Mouse (Mus musculus) forebrain, embryonic 10.5 days (tissue): Measurements from ENCODE around the gene Olfm1. TPM values are rescaled to one million over a fixed set of nuclear protein-coding genes. Genes with fewer than 3 reads are reported as not detected.

Experiments used
- DNase-seq: peaks from one replicate; pipeline ENCODE4 v3.0.0-alpha.2; 2017; ENCODE audit warnings: low spot score; ENCODE audit errors: extremely low spot score
- H3K27ac ChIP-seq: fragments of 300-500 bp; sonication (generic); 2 replicates; pipeline ENCODE4 v1.5.1; 2016; ENCODE audit warnings: mild to moderate bottlenecking
- H3K27me3 ChIP-seq: fragments of 300-500 bp; sonication (generic); 2 replicates; pipeline ENCODE4 v1.6.1; 2016; ENCODE audit warnings: mild to moderate bottlenecking; ENCODE audit not compliant: poor library complexity, severe bottlenecking
- H3K36me3 ChIP-seq: fragments of 300-500 bp; sonication (generic); replicated peaks from 2 replicates; pipeline ENCODE4 v1.6.1; 2016; ENCODE audit warnings: mild to moderate bottlenecking, moderate library complexity
- H3K4me1 ChIP-seq: fragments of 300-500 bp; sonication (generic); 2 replicates; pipeline ENCODE4 v1.6.1; 2016
- H3K4me3 ChIP-seq: fragments of 300-500 bp; sonication (generic); 2 replicates; pipeline ENCODE4 v1.5.1; 2016; ENCODE audit warnings: mild to moderate bottlenecking, moderate library complexity
- H3K9me3 ChIP-seq: fragments of 300-500 bp; sonication (generic); 2 replicates; pipeline ENCODE4 v1.6.1; 2016; ENCODE audit warnings: mild to moderate bottlenecking, moderate library complexity
- WGBS: fragments of 180-500 bp; shearing (Covaris S2); methylation state at CpG from one replicate; pipeline ENCODE4 v1.1.7; 2016; 5-methylcytosine and 5-hydroxymethylcytosine counted together
- polyA plus RNA-seq: library from polyadenylated mRNA; unstranded; fragments of >200 nt; fragmentation: Nextera tagmentation; extraction: Ambion mirVana; gene quantifications from 2 replicates; pipeline ENCODE4 v1.2.1, GENCODE M21; 2016

Gene Olfm1
- polyA plus RNA-seq, 1 experiment from 2014 or later = 15.5 TPM

DNA sequence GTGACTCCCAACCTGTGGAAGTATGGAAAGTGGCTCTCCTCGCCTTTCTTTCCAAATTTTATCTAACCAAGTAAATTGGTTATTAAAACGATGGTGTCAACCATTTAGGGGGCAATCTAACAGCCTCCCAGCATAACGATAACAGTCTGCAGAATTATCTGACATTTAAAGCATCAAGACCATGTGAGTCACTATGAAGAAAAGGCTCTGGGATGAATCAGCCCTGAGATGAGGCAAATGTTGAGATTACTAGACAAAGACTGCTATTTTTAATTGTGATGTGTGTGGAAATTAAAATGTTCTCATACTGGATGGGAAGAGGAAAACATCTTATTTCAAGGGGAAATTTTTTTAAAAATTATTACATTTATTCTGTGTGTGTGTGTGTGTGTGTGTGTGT is 18.4 kb upstream of the Olfm1 start:
- H3K36me3 ChIP-seq = no peaks in the 10 kb centered on the region
- no peaks in the 10 kb centered on the region for H3K4me1 ChIP-seq
- no peaks in the 10 kb centered on the region for H3K9me3 ChIP-seq
- no peaks in the 10 kb centered on the region for H3K27me3 ChIP-seq
- 82% methylated on average over 3 of the region's 3 CpGs for WGBS
- H3K27ac ChIP-seq = no peak overlapping the region
- DNase-seq = no peak
- no peak overlapping the region for H3K4me3 ChIP-seq

DNA sequence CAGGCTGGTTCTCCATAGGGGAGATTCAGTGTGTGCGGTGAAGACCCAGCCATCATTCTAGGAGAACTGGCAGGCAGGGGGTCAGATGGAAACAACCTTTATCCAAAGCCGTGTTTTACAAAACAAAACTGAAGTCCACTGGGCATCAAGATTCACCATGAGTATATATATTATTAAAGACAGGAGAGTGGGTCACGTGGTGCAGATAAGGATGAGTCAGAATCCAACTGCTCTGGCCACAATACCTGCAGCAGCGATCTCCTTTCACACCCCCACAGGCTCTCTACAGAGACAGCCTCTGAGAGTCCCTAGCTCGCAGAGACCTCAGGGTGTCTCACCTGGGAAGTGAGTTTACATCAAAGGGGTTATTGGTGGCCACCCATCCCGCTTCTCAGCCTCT is 14.2 kb upstream of the Olfm1 start:
- WGBS = 81% methylated on average over 6 of the region's 6 CpGs
- H3K9me3 ChIP-seq = no peaks in the 10 kb centered on the region
- no peaks in the 10 kb centered on the region for H3K27me3 ChIP-seq
- peaks cover 17% of the 10 kb centered on the region for H3K4me1 ChIP-seq
- DNase-seq = no peak
- H3K4me3 ChIP-seq = no peak overlapping the region
- H3K27ac ChIP-seq = no peak overlapping the region
- H3K36me3 ChIP-seq = no peaks in the 10 kb centered on the region

- no peak for DNase-seq
- H3K36me3 ChIP-seq = no peaks in the 10 kb centered on the region
- H3K4me1 ChIP-seq = peaks cover 17% of the 10 kb centered on the region
- no peaks in the 10 kb centered on the region for H3K27me3 ChIP-seq
- no peak overlapping the region for H3K4me3 ChIP-seq
- WGBS = 84% methylated on average over 3 of the region's 3 CpGs
- H3K27ac ChIP-seq = no peak overlapping the region
- no peaks in the 10 kb centered on the region for H3K9me3 ChIP-seq
Measured at GRCm38 (mm10) chr2:28180053-28180452, 12.7 kb upstream of the Olfm1 start.

GRCm38 (mm10) chr2:28188398-28188944 is 4.3 kb upstream of the Olfm1 start:
- peaks cover 21% of the 10 kb centered on the region for H3K27me3 ChIP-seq
- H3K4me3 ChIP-seq = no peak overlapping the region
- no peak overlapping the region for H3K27ac ChIP-seq
- no peaks in the 10 kb centered on the region for H3K9me3 ChIP-seq
- DNase-seq = no peak
- peaks cover 34% of the 10 kb centered on the region for H3K4me1 ChIP-seq
- 43% methylated on average over 8 of the region's 8 CpGs for WGBS
- no peaks in the 10 kb centered on the region for H3K36me3 ChIP-seq

DNA sequence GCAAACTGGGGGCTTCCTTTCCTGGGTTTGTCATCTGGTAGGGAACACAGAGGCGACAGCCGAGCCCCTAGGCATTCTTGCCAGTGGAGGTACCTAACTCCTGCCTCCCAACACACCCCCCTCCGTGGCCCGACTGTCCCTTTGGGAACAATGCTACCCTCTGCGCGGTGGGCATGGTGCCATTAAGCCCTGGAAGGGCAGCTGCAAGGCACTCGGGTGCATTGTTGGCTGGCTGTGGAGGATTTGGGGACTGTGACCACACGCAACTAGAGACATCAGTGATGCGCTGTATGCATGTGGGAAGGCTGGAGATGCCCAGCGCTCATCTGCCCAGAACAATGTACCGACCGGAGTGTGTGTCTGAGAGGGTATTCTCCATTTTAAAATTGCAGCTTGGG is 897 bp downstream of the Olfm1 start:
- Histone ChIP-seq H3K4me3 (peak overlapping the region; percentile 79), H3K27me3 (peaks cover 44% of the 10 kb centered on the region), H3K4me1 (peaks cover 40% of the 10 kb centered on the region), H3K36me3 (no peaks in the 10 kb centered on the region), H3K27ac (peak overlapping the region; percentile 86), H3K9me3 (no peaks in the 10 kb centered on the region)
- DNase-seq = peak; percentile 20
- 33% methylated on average over 12 of the region's 12 CpGs for WGBS

DNA sequence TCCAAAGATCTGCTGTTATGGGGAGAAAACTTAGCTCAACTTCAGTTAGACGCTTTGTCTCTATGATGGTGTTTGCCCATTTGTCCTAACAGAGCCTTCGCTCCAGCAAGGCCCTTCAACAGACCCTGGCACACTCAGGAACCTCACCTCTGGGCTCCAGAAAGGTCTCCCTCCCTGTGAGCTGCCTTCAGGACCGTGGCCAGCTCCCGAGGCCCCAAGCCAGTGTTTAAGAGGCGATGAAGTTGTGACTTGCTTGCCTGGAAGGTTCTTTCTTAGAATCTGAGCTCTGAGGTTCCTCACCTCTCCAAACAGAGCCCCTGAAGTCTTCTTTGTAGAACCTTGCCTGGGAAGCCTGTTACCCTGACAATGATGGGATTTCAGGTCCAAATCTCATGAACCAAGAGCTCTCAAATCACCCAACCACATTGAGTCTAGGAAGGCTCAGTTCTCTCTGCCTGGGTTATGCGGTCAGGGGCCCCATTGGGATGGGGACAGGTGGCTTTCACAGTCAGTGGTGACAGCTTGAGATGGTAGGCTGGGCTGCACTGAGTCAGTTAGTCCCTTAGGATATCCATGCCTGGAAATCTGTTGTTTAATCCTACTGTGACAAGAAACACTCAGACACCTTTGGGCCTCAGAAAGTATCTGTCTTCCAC is 2.3 kb downstream of the Olfm1 start:
- H3K27ac ChIP-seq = no peak overlapping the region
- peaks cover 37% of the 10 kb centered on the region for H3K4me1 ChIP-seq
- no peak overlapping the region for H3K4me3 ChIP-seq
- no peaks in the 10 kb centered on the region for H3K9me3 ChIP-seq
- DNase-seq = peak; percentile 29
- no peaks in the 10 kb centered on the region for H3K36me3 ChIP-seq
- WGBS = 43% methylated on average over 6 of the region's 6 CpGs
- peaks cover 44% of the 10 kb centered on the region for H3K27me3 ChIP-seq

GRCm38 (mm10) chr2:28195726-28196125 is 2.9 kb downstream of the Olfm1 start:
- Histone ChIP-seq H3K36me3 (no peaks in the 10 kb centered on the region), H3K4me3 (no peak overlapping the region), H3K9me3 (no peaks in the 10 kb centered on the region), H3K4me1 (peaks cover 37% of the 10 kb centered on the region), H3K27me3 (peaks cover 44% of the 10 kb centered on the region), H3K27ac (no peak overlapping the region)
- DNase-seq = no peak
- WGBS = 83% methylated on average over 8 of the region's 8 CpGs

- H3K4me3 ChIP-seq = no peak overlapping the region
- peaks cover 15% of the 10 kb centered on the region for H3K27me3 ChIP-seq
- DNase-seq = no peak
- 83% methylated on average over 3 of the region's 3 CpGs for WGBS
- H3K9me3 ChIP-seq = no peaks in the 10 kb centered on the region
- no peaks in the 10 kb centered on the region for H3K36me3 ChIP-seq
- H3K27ac ChIP-seq = no peak overlapping the region
- H3K4me1 ChIP-seq = peaks cover 21% of the 10 kb centered on the region
Measured at GRCm38 (mm10) chr2:28201441-28201841, 8.6 kb downstream of the Olfm1 start.

GRCm38 (mm10) chr2:28204167-28204566 is 11.4 kb downstream of the Olfm1 start:
- no peaks in the 10 kb centered on the region for H3K36me3 ChIP-seq
- 8% methylated on average over 9 of the region's 9 CpGs for WGBS
- no peaks in the 10 kb centered on the region for H3K9me3 ChIP-seq
- H3K27me3 ChIP-seq = peaks cover 43% of the 10 kb centered on the region
- no peak overlapping the region for H3K27ac ChIP-seq
- peak; percentile 88 for DNase-seq
- H3K4me3 ChIP-seq = peak overlapping the region; percentile 6; the same call in 1 of the 2 replicates
- H3K4me1 ChIP-seq = peaks cover 26% of the 10 kb centered on the region

GRCm38 (mm10) chr2:28204677-28205466 is 12.1 kb downstream of the Olfm1 start:
- H3K27ac ChIP-seq = no peak overlapping the region
- WGBS = 13% methylated on average over 19 of the region's 19 CpGs

DNA sequence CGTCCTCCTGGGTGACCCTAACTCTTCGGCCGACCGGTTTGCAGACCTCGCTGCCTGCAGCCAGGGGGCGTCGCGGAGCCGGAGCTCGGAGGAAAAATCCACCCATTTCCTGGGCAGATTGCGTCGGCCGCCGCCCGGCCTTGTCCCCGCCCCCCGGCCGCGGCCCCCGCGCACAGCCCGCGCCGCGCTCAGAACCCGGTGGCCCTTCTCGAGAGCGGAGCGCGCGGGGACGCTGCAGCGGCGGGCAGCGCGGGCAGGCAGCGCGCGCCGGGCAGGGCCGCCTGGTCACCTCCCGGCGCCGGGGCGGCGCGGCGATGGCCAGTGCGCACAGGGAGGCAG is 12.6 kb downstream of the Olfm1 start:
- Histone ChIP-seq H3K27me3 (peaks cover 53% of the 10 kb centered on the region), H3K27ac (peak overlapping the region; percentile 59), H3K4me3 (peak overlapping the region; percentile 58), H3K9me3 (no peaks in the 10 kb centered on the region), H3K36me3 (no peaks in the 10 kb centered on the region), H3K4me1 (peaks cover 35% of the 10 kb centered on the region)
- DNase-seq = peak; percentile 83
- 2% methylated on average over 49 of the region's 49 CpGs for WGBS

More at GRCm38 (mm10) chr2:28204677-28205466, 12.1 kb downstream of the Olfm1 start:
- Histone ChIP-seq H3K4me1 (peaks cover 33% of the 10 kb centered on the region), H3K36me3 (no peaks in the 10 kb centered on the region), H3K4me3 (peak overlapping the region; percentile 58), H3K9me3 (no peaks in the 10 kb centered on the region), H3K27me3 (peaks cover 47% of the 10 kb centered on the region)
- DNase-seq = no peak

DNA sequence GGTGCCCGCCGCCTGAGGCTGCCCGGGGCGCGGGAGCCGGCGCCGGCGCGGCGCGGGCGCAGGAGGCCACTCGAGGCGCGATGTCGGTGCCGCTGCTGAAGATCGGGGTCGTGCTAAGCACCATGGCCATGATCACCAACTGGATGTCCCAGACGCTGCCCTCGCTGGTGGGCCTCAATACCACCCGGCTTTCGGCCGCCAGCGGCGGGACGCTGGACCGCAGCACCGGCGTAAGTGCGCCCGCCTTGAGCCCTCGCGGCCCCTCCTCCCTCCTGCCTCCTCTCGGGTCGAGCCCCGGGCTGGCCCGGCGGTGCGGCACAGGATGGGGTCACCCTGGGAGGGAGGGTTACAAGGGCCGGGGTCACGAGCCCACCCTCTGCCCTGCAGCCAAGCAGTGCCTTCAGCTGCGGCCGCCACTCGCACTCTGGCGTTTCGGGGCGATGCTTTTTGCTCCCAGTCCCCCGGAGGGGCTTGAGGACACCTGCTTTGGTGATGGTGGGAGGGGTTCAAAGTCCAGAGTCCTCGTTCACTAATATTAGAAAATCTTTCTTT is 13.2 kb downstream of the Olfm1 start:
- H3K4me3 ChIP-seq = peak overlapping the region; percentile 58
- H3K9me3 ChIP-seq = no peaks in the 10 kb centered on the region
- H3K36me3 ChIP-seq = no peaks in the 10 kb centered on the region
- H3K27ac ChIP-seq = peak overlapping the region; percentile 59
- DNase-seq = peak; percentile 48
- peaks cover 56% of the 10 kb centered on the region for H3K27me3 ChIP-seq
- H3K4me1 ChIP-seq = peaks cover 37% of the 10 kb centered on the region
- WGBS = 1% methylated on average over 51 of the region's 51 CpGs

DNA sequence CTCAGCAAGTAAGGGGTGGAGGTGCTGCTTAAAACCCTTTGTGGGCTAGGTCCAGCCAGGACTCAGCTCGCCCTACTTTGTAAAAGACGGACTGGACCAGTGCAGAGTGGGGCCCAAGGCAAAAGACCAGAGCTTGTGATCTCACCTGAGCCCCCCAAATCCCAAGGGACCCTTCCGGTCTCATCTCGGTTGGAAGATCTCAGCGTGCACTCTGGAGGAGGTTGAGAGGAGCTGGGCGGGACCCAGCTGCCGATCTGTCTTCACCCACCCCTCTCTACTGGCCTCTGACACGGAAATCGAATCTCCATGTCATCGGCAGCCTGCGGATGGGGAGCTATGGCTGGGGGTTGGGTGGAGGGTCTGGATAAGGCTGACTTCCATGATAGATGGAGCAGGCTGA is 13.7 kb downstream of the Olfm1 start:
- H3K36me3 ChIP-seq = no peaks in the 10 kb centered on the region
- H3K9me3 ChIP-seq = no peaks in the 10 kb centered on the region
- WGBS = 20% methylated on average over 11 of the region's 11 CpGs
- peaks cover 61% of the 10 kb centered on the region for H3K27me3 ChIP-seq
- peak; percentile 19 for DNase-seq
- peak overlapping the region; percentile 58 for H3K4me3 ChIP-seq
- H3K27ac ChIP-seq = peak overlapping the region; percentile 59; the same call in 1 of the 2 replicates
- peaks cover 42% of the 10 kb centered on the region for H3K4me1 ChIP-seq
